Mouse (Mus musculus): ENCODE measurements around the gene Sptbn1.

Sptbn1 gene

DNA sequence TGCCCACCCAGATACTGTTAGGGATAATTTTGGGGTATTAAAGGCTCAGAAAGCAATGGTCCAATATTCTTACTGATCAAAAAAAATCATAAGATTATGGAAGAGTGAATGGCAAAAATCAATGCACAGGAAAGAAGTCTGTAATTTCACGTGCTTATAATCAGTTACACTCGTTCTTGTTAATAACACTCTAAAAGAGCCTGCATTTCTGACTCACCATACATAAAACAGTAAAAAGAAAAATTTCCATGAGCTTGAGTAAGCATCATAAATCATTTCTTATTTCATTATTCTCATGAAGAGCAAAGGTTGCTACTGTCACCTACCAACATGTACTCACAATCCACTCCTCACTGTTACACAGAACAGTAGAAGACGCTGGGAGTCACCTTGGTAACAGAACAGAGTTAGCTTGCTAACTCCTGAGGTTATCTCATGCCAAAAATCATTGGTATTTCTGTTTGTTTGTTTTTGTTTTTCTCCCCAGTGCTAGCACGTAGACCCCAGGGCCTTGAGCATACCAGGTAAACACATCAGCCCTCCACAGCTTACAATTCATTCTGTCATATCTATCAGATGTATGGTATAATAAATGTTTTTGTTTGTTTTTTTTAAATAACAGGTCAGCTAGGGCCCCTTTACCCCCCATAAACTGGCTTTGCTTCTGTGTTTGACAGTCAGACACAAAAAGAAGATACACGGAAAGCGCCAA is 57.7 kb downstream of the Sptbn1 start:
- no peak for DNase-seq

DNA sequence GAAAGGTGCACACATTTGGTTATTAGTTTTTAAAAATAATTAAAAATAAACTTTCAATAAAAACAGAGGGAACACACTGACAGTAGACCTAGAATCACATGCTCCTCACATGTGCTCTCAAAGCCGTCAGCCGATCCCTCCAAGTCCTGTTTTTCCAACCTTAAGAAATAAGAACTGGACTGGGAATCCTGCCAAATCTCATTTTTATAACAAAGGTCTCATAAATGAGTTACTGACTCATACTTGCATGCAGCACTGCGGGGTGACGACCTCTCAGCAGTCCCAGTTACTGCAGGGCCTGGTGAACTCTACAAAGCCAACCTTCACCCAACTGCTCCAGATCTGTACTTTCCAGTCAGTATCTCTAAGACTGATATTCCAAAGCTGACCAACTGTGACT is 58.5 kb downstream of the Sptbn1 start:
- DNase-seq: no peak

DNA sequence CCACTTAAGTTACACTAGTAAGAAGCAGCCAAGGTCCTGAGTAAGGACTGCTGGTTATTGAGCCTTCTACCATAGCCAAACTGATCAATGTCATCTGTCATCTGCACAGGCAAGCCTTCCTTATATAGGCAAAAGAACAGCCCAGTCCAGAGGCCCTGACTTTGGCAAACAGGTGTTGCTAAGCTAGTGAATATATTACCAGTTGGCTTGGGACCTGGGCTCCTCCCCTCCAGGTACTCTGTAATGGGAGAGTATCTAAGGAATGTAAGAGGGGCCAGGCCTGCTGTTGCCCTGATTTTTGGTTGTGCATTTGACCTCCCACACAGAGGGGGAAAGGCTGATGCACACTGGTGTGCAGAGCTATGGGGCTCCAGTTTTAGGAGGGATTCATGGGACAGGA is 63.6 kb downstream of the Sptbn1 start:
- DNase-seq: no peak

DNA sequence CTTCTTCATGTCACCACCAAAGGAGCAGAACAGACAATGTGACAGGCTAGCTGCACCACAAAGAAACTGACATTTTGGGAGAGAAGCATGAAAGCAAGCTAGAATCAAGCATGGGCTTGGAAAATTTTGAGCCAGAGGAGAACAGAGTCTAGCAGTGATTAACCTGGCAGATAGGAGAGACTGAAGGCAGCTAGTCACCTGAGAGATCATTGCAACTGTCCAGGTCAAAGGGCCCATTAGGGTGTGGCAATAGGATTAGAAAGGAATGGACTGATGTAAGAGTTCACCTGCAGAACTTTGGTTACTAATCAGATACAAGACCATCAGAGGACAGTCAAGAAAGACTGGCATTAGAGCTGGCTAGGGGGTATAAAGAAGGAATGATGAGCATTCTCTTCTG is 67.6 kb downstream of the Sptbn1 start:
- DNase-seq: no peak

DNA sequence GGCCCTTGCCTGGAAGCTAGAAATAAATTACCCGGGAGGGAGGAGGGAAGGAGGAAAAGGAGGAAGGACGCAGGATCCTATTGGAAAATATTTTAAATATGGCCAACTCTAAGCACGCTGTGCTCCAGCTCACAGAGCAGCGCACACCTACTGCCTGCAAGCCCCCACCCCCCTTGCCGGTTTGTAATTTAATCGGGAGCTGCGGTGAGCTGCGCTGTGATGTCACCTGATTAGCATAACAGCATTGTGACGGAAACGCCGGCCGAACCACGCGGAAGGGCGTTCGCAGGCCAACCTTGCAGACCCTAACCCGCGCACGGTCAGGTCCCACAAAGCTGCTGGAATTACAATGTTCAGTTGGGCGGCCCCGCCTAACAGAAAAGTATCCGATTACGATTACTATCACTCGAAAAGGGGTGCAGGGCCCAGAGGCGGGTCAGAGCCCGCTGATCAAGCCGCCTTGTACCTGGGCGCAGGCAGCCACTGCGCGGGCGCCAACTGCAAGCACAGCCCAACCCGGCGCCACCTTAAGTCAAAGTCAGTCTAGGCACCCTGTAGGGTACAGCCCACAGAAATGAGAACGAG is 69.8 kb downstream of the Sptbn1 start:
- DNase-seq: peak; percentile 89 to 90

GRCm38 (mm10) chr11:30197564-30198090 is 70.3 kb downstream of the Sptbn1 start:
- DNase-seq: peak; percentile 56 to 62

- no peak for DNase-seq
Observed at GRCm38 (mm10) chr11:30196368-30197070, 71.5 kb downstream of the Sptbn1 start.

DNA sequence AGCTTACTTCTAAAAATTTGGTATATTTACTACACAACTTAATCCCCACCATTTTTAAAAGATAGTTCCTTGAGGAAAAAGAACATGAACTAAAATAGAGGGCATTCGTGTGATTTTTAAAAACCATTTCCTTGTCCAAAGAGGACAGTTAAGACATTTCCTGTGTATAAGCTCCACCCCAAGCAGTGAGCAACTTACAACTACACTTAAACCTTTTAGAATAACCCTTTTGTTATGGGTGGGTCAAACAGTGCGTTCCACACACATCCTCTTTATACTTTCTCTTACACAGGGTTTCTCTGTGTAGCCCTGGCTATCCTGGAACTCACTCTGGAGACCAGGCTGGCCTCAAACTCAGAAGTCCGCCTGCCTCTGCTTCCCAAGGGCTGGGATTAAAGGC is 72.2 kb downstream of the Sptbn1 start:
- peak in 1 of 2 experiments; percentile 18 for DNase-seq

GRCm38 (mm10) chr11:30194800-30195199 is 73.2 kb downstream of the Sptbn1 start:
- DNase-seq: no peak

GRCm38 (mm10) chr11:30190959-30191358 is 77.0 kb downstream of the Sptbn1 start:
- no peak for DNase-seq

DNA sequence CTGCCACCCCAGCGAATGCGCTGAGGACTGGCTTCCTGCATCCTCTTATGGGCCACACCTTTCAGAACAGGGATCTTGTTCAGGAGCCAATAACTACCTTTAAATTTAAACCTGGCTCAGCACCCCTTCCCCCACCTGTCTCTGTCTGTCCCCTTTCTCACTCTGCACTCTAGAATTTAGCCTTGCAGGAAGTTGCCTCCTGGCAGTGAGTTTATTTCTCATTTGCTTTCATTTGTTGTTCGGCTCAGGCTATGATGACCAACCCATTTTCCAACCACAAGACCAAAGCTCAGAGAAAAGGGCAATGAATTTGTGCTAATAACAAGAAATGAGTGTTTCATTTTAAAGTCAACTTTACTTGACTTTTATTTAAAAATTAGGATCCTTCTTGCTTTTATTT is 77.9 kb downstream of the Sptbn1 start:
- no peak for DNase-seq

GRCm38 (mm10) chr11:30186902-30187470 is 81.0 kb downstream of the Sptbn1 start:
- peak; percentile 71 to 78 for DNase-seq

DNA sequence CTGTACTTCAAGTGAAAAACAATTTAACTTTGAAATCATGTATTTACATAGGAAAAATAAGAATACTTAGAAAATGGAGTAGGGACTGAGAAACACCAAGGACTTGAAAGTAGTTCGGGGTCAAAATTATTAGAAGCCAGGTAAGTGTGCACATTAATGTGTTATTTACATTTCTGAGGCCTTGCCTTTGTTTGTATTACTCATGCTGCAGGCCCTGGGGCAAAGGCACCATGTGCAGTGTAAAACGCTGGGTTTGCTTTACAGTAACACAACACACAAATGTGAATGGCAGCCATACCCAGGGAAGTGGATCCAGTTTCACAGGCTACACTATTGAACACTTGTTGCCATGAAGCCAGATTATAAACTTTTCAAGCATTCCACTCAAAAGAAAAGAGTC is 83.4 kb downstream of the Sptbn1 start:
- DNase-seq: no peak

DNA sequence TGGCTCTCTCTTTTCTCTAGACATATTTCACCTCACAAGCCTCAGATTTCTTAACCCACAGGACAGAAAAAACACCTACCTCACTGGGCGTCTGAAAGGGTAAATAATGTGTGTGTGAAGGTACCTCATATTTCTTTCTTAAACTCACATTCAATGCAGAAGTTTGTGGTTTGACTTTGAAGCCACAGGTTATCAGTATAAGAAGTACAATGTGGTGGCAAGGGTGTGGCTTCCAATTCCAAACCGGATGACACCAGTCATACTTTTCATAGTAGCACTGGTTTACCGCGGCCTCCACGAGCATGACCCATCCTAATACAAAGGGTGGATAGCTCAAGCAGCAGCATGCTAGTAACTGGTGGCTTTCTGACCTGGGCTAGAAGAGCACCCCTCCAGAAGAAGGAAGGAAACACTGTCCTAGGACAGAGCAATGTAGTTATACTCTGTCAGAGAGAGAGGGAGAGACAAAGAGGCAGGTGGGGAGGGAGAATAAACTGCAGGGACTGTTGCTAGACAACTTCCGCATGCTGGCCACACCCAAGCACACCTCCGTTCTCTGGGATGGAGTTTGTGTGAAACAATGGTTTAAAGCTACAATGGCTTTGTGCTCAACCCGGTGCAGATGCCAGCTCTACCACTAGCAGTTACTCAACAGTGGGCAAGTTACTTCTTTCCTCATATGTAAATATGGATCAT is 85.1 kb downstream of the Sptbn1 start:
- peak; percentile 46 for DNase-seq

DNA sequence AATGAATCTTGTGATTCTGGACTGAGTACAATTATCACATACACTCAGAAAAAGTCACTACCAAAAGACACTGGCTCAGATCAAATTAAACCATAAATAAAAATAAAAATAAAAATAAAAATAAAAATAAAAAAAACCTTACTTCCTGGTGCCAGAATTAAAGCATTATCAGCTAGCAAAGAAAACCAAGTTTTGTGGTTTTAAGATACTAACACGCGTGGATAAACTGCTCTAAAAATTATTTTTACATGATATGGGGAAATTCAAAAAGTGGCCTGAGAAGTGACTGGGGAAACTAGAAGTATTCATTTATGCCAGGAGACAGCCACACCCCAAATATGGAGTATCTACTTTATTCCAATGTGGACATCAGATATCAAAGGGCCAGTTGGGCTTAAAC is 89.8 kb downstream of the Sptbn1 start:
- DNase-seq: no peak

DNA sequence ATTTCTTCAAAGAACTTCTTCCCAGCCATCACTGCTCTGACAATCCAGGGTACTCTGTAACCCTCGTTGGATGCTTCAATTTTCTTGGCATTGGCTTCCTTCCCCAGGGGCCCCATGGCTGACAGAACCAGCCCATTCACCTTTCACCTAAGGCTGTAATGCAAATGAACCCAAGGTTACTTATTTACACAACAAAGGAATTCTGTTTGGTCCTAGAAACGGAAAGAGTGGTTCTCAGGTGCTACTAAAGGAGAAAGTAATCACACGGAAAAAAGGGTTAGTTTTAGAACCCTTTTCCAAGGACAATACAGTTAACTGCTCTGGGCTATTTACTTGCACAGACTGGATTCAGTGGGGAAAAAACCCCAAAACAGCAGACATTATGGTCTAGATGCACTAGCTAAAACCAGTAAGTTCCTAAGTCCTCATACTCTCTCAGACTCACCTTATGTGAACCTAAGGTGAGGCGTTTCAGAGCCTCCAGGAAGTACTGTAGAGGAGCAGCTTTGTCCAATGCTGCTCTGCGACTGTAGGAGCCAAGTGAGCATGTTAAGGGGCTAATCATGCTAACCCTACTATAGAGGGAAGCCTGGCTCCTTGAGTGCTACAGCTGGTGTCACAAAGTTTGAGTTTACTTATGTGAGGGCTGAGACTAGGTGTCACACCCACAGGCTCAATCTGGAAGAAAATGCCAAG is 90.7 kb downstream of the Sptbn1 start:
- no peak for DNase-seq

DNA sequence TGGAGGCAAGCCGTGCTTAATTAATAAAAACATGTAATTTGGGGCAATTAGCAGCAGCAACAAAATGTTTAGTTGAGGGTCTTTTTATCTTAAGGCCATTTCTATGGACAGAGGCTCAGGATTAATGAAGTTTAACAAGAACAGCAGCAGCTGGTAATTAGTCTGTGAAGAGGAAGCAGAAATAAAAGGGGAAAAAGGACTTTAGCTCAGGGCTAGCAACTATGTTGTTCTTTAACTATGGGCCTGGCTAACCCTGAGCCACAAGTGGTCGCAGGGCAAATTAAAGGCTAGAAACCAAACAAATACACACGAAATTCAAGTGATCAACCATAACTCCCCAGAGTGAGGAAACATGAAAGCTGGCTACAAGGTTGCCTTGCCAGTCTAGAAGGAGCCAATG is 91.9 kb downstream of the Sptbn1 start:
- no peak for DNase-seq

- no peak for DNase-seq
Observed at GRCm38 (mm10) chr11:30175623-30176022, 92.4 kb downstream of the Sptbn1 start.

DNA sequence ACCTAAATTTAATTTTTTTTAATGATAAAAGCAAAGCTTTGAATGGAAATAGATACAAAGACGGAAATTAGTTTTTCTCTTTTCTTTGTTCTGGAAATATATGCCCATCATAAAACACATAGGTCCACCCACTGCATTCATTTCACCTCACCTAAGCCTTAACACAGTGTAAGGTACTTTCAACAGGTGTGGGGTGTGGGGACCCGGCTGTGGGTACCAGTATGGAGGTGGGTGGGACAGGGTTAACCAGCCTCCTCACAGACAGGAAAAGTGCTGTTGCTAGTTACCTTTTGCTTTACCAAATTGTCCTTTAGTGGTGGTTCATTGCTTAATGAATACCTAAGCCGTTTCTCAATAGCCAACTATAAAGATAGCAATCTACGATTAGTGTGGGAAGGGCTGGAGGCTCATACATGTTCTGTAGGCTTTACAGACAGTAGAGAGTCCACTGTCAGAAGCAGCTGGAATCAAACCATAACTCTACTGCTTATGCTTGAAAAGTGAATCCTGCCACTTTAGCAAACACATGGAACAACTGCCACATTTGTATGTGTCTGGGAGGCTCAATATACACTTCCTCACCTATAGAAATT is 96.3 kb downstream of the Sptbn1 start:
- no peak for DNase-seq

GRCm38 (mm10) chr11:30171184-30171583 is 96.8 kb downstream of the Sptbn1 start:
- no peak for DNase-seq

DNA sequence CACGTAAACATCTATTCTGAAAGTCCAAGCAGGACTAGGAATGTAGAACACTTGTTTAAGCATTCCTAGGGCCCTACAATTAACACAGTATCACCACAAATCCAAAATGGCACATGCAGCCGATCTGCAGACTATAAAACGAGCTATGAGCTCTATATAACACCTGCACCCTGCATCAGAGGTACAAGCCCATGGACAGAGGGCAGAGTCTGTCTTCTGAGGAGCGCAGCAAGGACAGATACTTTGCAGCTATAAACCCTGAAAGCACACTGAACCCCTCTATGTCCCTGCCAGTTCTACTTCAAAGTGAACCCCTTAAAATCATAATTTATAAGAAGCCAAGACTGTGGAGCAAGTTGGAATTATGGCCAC is 101.4 kb downstream of the Sptbn1 start:
- DNase-seq: no peak
